13 mouse cellular contexts compared by ENCODE assay signal in the genomic region with DNA sequence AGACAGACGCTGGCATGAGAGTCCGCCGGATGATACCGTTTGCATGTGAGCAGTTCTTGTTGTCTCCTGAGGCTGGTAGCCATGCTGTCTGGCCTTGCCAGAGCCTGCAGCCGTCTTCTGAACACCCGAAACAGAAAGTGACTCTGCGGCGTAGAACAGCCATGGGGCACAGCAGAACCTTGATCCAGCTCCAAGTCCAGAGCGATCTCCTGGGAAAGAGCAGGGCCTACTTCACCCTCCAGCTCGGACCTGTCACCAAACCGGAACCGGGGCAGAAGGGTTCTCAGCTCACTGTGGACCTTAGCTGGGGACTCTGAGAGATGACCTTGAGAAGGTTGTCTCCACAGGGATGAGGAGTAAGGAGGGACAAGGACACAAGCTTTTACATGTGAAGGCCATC. TPM values are rescaled to one million over a fixed set of nuclear protein-coding genes. Genes with fewer than 3 reads are reported as not detected.
A peak's percentile ranks its signal among the peaks of the same experiment; 100 is the strongest.
DNase-seq lines count a peak whose midpoint lies in the region.
"Had no signal": no experiment of that assay in that cellular context is flagged by ENCODE, and none has a peak within 500 bp of the region (broad histone marks: within the 10 kb centered on the region; RNA-seq: fewer than 3 reads in every experiment).

No protein-coding gene starts in this region.

- peak; percentile 32 to 71 for DNase-seq in adrenal gland, adult (ENCODE audit: inconsistent age in 2 of 2, low spot score in 1 of 2)
- DNase-seq in adrenal gland, postnatal 4 days (ENCODE audit: low spot score in 2 of 2): no peak
- DNase-seq in adrenal gland, postnatal 14 days: peak; percentile 58
- DNase-seq in adrenal gland, postnatal 10 days: no peak
- DNase-seq in ovary, postnatal 36 days (ENCODE audit: low spot score): peak; percentile 28
- DNase-seq in ovary, postnatal 14 days (ENCODE audit: low spot score): no peak
- DNase-seq: B cell, adult 2 months; cerebellum, adult 11-12 months; cerebellum, adult 2 months; cerebellum, adult 9-10 months; cerebellum, postnatal 10 days; cerebellum, postnatal 25 days; forebrain, postnatal 0 days had no signal

RNA-seq across cellular contexts. Expression of a gene that starts 20.9 kb away (rescaled TPM):
- 10 to 100 TPM; 33.8 to 46.6 TPM for total RNA-seq in adrenal gland, postnatal 4 days (2021)
- total RNA-seq in adrenal gland, postnatal 14 days (2021): 24.0 and 29.3 TPM in 2 replicates
- 10 to 100 TPM; 23.1 to 26.7 TPM for total RNA-seq in adrenal gland, postnatal 10 days (2021)

RNA-seq across cellular contexts. Expression of a gene that starts 21.1 kb away (rescaled TPM):
- total RNA-seq in adrenal gland, postnatal 4 days (2021): 10 to 100 TPM; 28.3 to 30.1 TPM
- 20.4 and 21.5 TPM in 2 replicates for total RNA-seq in adrenal gland, postnatal 14 days (2021)
- 10 to 100 TPM; 17.0 to 21.3 TPM for total RNA-seq in adrenal gland, postnatal 10 days (2021)

RNA-seq across cellular contexts. Expression of a gene that starts 39.1 kb away (rescaled TPM):
- 10 to 100 TPM; 11.6 to 11.9 TPM for total RNA-seq in adrenal gland, postnatal 4 days (2021)
- 12.2 and 18.7 TPM in 2 replicates for total RNA-seq in adrenal gland, postnatal 14 days (2021)
- total RNA-seq in adrenal gland, postnatal 10 days (2021): 10 to 100 TPM in 1 of 2 experiments, 1 to 10 TPM in 1; 9.5 to 16.7 TPM

RNA-seq across cellular contexts. Expression of a gene that starts 43.3 kb away (rescaled TPM):
- total RNA-seq in adrenal gland, postnatal 4 days (2021): 10 to 100 TPM; 18.8 to 24.0 TPM
- 6.0 and 9.4 TPM in 2 replicates for total RNA-seq in adrenal gland, postnatal 14 days (2021)
- 10 to 100 TPM in 1 of 2 experiments, 1 to 10 TPM in 1; 7.7 to 10.6 TPM for total RNA-seq in adrenal gland, postnatal 10 days (2021)

RNA-seq across cellular contexts. Expression of a gene that starts 50.5 kb away (rescaled TPM):
- 10 to 100 TPM; 79.6 to 82.6 TPM for total RNA-seq in adrenal gland, postnatal 4 days (2021)
- 53.1 and 57.7 TPM in 2 replicates for total RNA-seq in adrenal gland, postnatal 14 days (2021)
- 10 to 100 TPM; 43.6 to 56.7 TPM for total RNA-seq in adrenal gland, postnatal 10 days (2021)

Comparison
In these comparisons a context has a peak if more than half of its experiments do, and no peak if none do; other contexts are left out.
1. DNase-seq: peak in adrenal gland, adult (2 of 2), adrenal gland, postnatal 14 days (single experiment) and ovary, postnatal 36 days (single experiment); none in adrenal gland, postnatal 4 days (0 of 2), adrenal gland, postnatal 10 days (single experiment) and ovary, postnatal 14 days (single experiment).